Comparison of ENCODE assay signal across 11 mouse cellular contexts in the genomic region with DNA sequence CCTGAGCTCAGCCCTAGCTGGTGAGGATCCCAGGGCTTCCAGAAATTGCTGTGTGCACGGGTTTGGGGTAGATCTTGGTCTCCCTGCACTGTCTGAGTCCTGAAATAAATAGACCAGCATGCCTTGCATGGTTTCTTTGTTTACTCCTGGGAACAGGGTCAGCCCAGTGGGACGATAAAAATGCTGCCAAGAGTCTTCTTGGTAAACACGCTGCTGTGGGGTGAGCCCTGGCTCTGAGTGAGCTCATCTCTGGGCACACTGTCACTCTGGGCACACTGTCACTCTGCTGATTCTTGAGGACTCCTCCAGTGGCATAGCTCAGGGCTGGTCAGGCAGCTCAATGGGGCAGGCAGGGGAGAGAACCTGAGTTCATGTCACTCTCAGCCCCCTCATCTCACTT. TPM values are rescaled to one million over a fixed set of nuclear protein-coding genes. Genes with fewer than 3 reads are reported as not detected.
DNase-seq lines count a peak whose midpoint lies in the region; ATAC-seq lines count a peak whose summit lies in the region.
"Had no signal": no experiment of that assay in that cellular context is flagged by ENCODE, and none has a peak within 500 bp of the region (broad histone marks: within the 10 kb centered on the region; RNA-seq: fewer than 3 reads in every experiment).

No protein-coding gene starts in this region.

- 0 out of 2 replicates have a peak, but pooled peaks have one; percentile 23 for ATAC-seq in frontal cortex, adult (ENCODE audit: low TSS enrichment)
- no peak for ATAC-seq in megakaryocyte progenitor cell, adult 5-6 weeks (replicated peaks; ENCODE audit: poor library complexity)

- DNase-seq in frontal cortex, postnatal 36 days (ENCODE audit: low spot score in 2 of 2) = no peak
- DNase-seq in layer of hippocampus, adult 11-12 months (ENCODE audit: low spot score) = peak; percentile 32
- DNase-seq in layer of hippocampus, postnatal 25 days (ENCODE audit: extremely low spot score in 1 of 2, low spot score in 1 of 2) = no peak
- DNase-seq in retina, postnatal 1 day = peak; percentile 44
- no peak for DNase-seq in retina, embryonic 14.5 days (ENCODE audit: low spot score)
- DNase-seq in spleen, adult 12 weeks (ENCODE audit: low spot score) = no peak
- DNase-seq: embryo, embryonic 11 days; kidney, adult 9 months; layer of hippocampus, postnatal 36 days had no signal

RNA-seq across cellular contexts. Expression of gene Afap1, which starts 36.9 kb away (rescaled TPM):
- 10 to 100 TPM; 24.4 to 39.0 TPM for total RNA-seq in layer of hippocampus, postnatal 25 days (2021)
- total RNA-seq in megakaryocyte progenitor cell, adult 5-6 weeks (2015) = 27.9 and 31.9 TPM in 2 replicates
- total RNA-seq in megakaryocyte progenitor cell, adult 5-6 weeks (2017) = 15.5 and 16.8 TPM in 2 replicates

Comparison
In these comparisons a context has a peak if more than half of its experiments do, and no peak if none do; other contexts are left out.
1. DNase-seq: peak in layer of hippocampus, adult 11-12 months (single experiment) and retina, postnatal 1 day (single experiment); none in frontal cortex, postnatal 36 days (0 of 2), layer of hippocampus, postnatal 25 days (0 of 2), retina, embryonic 14.5 days (single experiment) and spleen, adult 12 weeks (single experiment).